Mouse (Mus musculus): ENCODE results near the gene Col15a1.

DNA sequence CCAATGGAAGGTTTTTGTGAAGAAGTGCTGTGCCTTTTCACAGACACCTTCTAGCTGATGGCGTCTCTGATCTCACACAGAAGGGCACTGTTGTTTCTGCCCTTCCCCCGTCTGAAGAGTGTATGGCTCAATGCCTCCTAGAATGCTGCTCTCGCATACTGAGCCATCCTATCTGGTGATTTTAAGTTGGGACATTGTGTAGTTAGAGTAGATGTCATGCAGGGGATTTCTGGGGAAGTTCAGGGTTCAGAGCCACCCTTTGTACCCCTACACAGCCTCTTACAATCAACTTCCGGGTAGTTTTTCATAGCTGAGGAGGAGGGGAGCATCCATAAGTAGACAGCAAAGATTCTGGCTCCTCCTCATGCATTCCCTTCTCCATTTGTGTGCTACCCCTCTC is 79.5 kb downstream of the Col15a1 start:
- no peak for TF ChIP-seq CHD2 (IDR thresholded peaks at IDR 0.05; ENCODE audit: low read depth, low read length)
- no peak for TF ChIP-seq ZNF384 (IDR thresholded peaks at IDR 0.05; ENCODE audit: low read depth, low read length)
- no peak for TF ChIP-seq MAFK (IDR thresholded peaks at IDR 0.05; ENCODE audit: insufficient read depth, low read depth, low read length)
- TF ChIP-seq ZC3H11A (IDR thresholded peaks at IDR 0.05; ENCODE audit: borderline replicate concordance, low read depth, low read length): no peak
- no peak for TF ChIP-seq HCFC1 (IDR thresholded peaks at IDR 0.05; ENCODE audit: borderline replicate concordance, insufficient read depth, low read length)

Data from ES-E14 (cell line).